Mouse (Mus musculus): ENCODE data around the gene Ctnna2.
A peak's percentile ranks its signal among the peaks of the same experiment; 100 is the strongest.

The Ctnna2 gene

GRCm38 (mm10) chr6:77256348-77256747 is 723.2 kb downstream of the Ctnna2 start:
- DNase-seq, result no peak

DNA sequence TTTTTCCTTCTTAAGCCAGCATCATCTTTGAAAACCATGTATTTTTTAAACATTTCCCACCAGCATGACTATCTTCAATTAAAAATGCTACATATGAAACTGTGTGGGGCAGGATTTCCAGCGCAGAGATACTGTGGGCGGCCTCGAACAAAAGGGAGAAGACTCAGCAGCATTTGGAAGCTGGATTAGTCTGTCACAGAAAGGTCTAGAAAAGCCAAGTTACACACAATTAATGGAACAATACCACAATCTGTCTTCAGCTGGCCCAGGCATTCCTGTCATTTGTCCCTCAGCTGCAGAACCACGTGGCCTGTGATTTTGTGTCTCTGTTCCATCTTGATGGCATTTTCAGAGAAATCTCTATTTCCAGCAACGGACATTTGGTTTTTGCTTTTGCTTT is 726.0 kb downstream of the Ctnna2 start:
- no peak for DNase-seq

DNA sequence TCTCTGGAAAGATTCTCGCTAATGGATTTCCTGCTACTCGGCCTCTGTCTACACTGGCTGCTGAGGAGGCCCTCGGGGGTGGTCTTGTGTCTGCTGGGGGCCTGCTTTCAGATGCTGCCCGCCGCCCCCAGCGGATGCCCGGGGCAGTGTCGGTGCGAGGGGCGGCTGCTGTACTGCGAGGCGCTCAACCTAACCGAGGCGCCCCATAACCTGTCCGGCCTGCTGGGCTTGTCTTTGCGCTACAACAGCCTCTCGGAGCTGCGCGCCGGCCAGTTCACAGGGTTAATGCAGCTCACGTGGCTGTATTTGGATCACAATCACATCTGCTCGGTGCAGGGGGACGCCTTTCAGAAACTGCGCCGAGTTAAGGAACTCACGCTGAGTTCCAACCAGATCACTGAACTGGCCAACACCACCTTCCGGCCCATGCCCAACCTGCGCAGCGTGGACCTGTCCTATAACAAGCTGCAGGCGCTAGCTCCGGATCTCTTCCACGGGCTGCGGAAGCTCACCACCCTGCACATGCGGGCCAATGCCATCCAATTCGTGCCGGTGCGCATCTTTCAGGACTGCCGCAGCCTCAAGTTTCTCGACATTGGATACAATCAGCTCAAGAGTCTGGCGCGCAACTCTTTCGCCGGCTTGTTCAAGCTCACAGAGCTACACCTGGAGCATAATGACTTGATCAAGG is 735.8 kb downstream of the Ctnna2 start:
- DNase-seq, result peak; percentile 62 to 65

DNA sequence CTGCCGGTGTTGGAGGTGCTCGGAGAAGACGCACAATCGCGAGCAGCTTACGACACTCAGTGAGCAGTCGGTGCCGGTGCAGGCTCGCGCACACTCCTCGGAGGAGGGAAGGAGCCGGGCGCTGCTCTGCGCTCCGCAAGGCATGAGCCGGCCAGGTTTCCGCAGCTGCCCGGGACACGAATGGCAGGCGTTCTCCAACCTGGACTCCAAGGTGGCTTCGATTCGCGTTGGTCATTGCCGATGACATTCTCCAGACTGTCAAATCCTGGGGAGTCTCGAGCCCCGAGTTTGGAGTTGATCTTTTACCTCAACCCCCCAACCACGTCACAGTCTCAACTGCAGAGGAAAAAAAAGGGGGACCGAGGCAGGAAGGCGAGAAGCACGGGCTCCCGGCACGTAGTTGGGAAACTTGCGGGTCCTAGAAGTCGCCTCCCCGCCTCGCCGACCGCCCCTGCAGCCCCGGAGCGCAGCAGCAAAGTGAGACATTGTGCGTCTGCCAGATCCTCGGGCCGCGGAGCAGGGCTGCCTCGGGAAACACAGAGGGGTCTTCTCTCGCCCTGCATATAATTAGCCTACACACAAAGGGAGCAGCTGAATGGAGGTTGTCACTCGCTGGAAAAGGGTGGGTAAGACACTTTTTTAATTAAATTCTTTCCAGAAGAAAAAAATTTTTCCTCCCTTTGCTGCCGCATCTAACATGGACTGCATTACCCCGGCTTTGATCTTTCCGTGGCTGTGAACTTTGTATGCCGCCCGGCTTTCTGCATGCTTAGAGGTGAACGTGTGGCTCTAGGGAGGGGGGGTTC is 736.7 kb downstream of the Ctnna2 start, which contains the start of gene Lrrtm1:
TSS of gene Lrrtm1 (plus strand) at position 89 of the 806 bp plus-strand sequence.
- DNase-seq, result peak; percentile 80

GRCm38 (mm10) chr6:77240426-77240825 is 739.1 kb downstream of the Ctnna2 start:
- DNase-seq, result peak; percentile 79 to 86

- peak; percentile 94 for DNase-seq
These were observed 756.5 kb downstream of the Ctnna2 start for GRCm38 (mm10) chr6:77222849-77223638.

GRCm38 (mm10) chr6:77220776-77221175 is 758.7 kb downstream of the Ctnna2 start:
- DNase-seq, result no peak

DNA sequence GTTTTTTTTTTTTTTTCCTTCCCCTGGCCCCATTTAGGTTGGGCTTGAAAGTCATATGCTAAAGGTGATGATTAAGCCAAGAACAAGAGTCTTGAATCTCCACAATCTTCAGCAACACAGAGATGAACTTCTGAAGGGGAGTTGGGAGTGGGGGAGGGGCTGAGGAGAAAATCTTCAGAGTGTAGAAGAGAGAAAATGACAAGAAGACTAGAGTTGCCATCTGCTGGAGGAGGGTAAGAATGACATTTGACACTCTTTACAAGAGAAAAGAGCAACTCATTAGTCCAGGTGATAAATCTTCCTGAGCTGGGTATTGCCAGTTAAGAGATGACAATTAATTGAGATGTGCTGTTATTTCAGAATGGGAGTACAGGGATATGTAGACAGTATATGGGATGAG is 760.6 kb downstream of the Ctnna2 start:
- DNase-seq, result peak; percentile 87 to 90

GRCm38 (mm10) chr6:77215322-77215721 is 764.2 kb downstream of the Ctnna2 start:
- no peak for DNase-seq

DNA sequence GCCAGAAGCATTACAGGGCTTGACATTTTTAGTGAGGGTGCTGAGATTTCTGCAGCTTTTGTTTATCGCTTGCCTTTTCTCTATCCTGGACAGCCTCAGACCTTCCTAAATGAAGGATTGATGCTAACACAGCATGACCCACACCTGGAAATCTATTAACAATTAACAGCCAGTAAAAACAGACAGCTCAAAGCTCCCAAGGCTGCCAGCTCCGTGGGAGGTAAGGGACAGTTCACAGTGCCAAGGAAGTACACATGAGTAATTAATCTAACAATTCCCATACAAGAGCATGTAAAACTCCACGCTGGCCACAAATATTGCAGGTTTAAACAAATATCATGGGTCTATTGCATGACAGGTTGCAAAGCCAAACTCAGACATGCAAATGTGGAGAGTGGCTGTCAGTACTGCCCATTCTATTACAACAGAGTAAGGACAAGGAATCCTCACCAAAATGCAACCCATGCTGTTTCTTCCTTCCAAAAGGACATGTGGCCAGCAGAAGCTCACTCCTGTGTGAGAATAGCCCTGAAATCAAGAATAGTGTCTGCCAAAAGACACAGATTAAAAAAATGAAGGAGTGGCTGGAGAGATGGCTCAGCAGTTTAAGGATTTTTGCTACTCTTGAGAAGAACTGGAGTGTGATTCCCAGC is 765.6 kb downstream of the Ctnna2 start:
- DNase-seq, result peak; percentile 58 to 69

- DNase-seq, result no peak
These were observed 769.6 kb downstream of the Ctnna2 start for GRCm38 (mm10) chr6:77209929-77210328.

- peak; percentile 61 to 69 for DNase-seq
These were observed 770.3 kb downstream of the Ctnna2 start for GRCm38 (mm10) chr6:77209183-77209582.

DNA sequence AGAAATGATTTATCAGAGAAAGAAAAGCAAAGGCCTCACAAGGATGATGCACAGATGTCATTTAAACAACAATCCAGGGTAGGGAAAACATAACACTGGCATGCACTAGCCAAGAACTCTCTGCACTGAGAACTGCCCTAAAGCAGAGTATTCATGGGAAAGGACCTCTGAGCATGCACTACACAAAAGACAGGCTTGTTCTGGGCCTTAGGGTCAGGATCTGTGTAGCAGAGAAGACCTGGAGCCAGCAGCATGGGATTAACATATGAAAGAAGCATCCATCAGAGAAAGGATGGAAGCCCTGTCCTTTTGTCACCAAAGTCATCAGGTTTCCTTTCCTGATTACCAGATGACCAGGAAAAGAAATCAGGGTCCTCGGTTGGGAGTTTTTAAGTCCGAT is 780.1 kb downstream of the Ctnna2 start:
- DNase-seq, result no peak

DNA sequence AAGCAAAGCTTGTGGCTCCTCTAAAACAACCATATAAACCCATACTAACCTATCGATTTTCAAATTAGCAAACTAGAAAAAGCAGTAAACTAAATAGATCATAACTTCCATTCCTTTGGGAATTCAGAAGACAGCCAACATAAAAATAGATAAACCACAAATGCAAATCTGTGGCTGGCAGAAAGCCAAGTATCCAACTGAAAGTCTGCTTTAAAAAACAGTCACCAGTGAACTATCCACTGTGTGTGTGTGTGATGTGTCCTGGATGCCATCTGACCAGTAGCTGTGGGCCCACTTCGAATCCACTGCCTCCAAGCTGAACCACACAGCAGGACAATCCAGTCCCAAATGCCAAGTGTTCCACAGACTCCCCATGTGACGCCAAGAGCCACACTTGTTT is 782.8 kb downstream of the Ctnna2 start:
- DNase-seq, result peak; percentile 14 to 19

- DNase-seq, result no peak
These were observed 787.9 kb downstream of the Ctnna2 start for GRCm38 (mm10) chr6:77191635-77192034.

- no peak for DNase-seq
These were observed 790.9 kb downstream of the Ctnna2 start for GRCm38 (mm10) chr6:77188628-77189027.

DNA sequence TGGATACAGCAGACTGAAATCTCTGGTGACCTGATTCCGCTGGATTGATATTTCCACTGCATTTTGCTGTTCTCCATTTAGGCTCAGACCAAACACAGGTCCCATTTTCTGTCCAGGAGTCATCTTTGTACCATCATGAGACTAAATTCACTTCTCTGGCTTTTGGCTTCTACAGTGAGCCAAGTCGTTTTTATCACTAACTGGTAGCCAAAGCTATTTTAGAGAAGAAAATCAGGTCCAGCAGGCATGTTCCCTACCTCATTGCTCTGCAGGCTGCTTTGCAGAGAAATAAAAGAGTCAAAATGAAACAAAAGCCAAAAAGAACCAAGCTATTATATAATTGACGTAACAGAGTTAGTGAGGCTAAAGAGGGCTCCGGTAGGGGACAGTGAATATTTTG is 793.7 kb downstream of the Ctnna2 start:
- no peak for DNase-seq

- no peak for DNase-seq
These were observed 794.6 kb downstream of the Ctnna2 start for GRCm38 (mm10) chr6:77184896-77185295.

DNA sequence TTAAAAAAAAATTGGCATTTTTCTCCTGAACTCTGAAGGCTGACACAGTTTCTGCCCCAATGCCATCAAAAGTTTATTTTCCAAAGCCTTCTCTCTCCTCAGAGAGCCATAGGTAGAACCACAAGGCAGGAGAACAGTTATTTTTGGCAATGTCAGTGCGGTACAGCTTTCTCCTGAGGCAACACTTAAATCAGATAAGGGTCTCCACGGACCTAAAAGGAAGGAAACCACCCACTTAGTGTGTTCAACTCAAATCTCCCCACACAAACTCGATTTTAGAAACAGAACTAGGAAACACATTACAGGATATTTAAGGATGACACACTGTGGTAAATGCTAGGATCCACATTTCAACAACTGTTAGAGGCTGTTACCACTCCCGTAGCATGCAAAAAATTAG is 803.7 kb downstream of the Ctnna2 start:
- no peak for DNase-seq

- no peak for DNase-seq
These were observed 822.5 kb downstream of the Ctnna2 start for GRCm38 (mm10) chr6:77157028-77157427.

DNA sequence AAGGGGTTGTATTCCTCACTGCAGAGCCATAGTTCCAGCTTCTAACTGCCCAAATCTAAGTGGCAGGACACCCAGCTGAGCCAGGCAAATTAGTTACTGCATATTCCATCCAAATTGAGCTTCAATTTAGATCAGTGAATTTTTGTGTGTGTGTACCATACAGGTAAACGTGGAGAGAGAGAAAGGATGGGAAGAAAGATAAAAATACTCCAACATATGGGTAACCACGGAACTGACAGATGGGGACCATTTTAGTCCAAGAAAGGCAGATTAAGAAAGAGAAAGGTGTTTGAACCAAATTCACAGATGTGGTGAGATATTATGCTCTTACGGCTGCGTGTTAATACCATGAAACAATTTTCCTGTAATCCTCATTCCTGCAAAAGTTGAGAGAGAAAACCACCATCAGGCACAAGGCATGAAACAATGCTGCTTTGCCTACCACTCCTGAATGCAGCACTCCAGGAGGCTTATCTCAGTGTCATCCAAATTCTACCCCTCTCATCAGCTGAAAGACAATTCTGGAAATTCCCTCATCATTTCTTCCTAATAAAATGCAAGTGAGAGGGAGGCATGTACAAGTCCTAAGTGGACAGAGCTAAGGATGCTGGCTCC is 840.1 kb downstream of the Ctnna2 start:
- peak; percentile 10 to 12 for DNase-seq

DNA sequence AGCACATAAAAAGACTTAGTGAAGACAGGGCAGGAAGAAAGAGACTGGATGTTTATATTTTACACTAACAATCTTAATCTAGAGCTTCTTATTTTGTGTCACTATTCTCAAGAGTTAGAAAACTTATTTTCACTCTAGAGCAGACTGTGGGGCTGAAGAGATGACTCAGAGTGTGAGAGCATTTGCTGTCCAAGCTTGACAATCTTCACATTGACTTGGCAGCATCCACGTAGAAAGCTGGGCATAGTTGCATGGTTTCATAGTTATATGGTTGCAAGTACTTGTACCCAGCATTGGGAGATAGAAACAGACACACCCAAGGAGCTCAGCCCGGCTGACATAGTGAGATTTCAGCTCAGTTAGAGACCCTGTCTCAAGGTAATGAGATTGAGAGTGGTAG is 858.6 kb downstream of the Ctnna2 start:
- no peak for DNase-seq
